Mouse (Mus musculus) liver, adult 2 months (tissue): ENCODE data around the gene Zfp3. TPM values are rescaled to one million over a fixed set of nuclear protein-coding genes. Genes with fewer than 3 reads are reported as not detected.

Experiments
- DNase-seq: peaks from one replicate; pipeline ENCODE4 v3.0.0-alpha.2; 2011; ENCODE audit warnings: low read depth, low spot score; ENCODE audit errors: extremely low read depth
- H3K27ac ChIP-seq: fragments of 200-500 bp; replicated peaks from 2 replicates; pipeline ENCODE4 v1.5.1; 2012; ENCODE audit warnings: low read depth, mild to moderate bottlenecking, control low read depth, inconsistent platforms, low read length; ENCODE audit not compliant: insufficient read depth
- H3K27me3 ChIP-seq: fragments of 200-500 bp; 2 replicates; pipeline ENCODE4 v1.6.1; 2012; ENCODE audit warnings: mild to moderate bottlenecking, moderate library complexity, low read length, inconsistent platforms; ENCODE audit not compliant: control insufficient read depth, insufficient read depth
- H3K36me3 ChIP-seq: fragments of 200-500 bp; 2 replicates; pipeline ENCODE4 v1.6.1; 2012; ENCODE audit warnings: low read length, inconsistent platforms; ENCODE audit not compliant: control insufficient read depth, insufficient read depth
- H3K4me1 ChIP-seq: fragments of 200-500 bp; 2 replicates; pipeline ENCODE4 v1.6.1; 2011; ENCODE audit warnings: low read length; ENCODE audit not compliant: control insufficient read depth, insufficient read depth
- H3K4me3 ChIP-seq: fragments of 200-500 bp; 2 replicates; pipeline ENCODE4 v1.5.1; 2011; ENCODE audit warnings: low read depth, mild to moderate bottlenecking, control low read depth, low read length, moderate library complexity; ENCODE audit not compliant: insufficient read depth
- H3K79me2 ChIP-seq: fragments of 200-500 bp; 2 replicates; pipeline ENCODE4 v1.6.1; 2012; ENCODE audit warnings: inconsistent platforms, mild to moderate bottlenecking, low read length, moderate library complexity; ENCODE audit not compliant: control insufficient read depth, insufficient read depth
- H3K9ac ChIP-seq: fragments of 200-500 bp; 2 replicates; pipeline ENCODE4 v1.6.1; 2012; ENCODE audit warnings: low read depth, mild to moderate bottlenecking, control low read depth, inconsistent platforms, low read length
- CTCF ChIP-seq: fragments of 200-500 bp; IDR thresholded peaks from 2 replicates; pipeline ENCODE4 v1.5.1; 2011; ENCODE audit warnings: low read depth, low read length, control low read depth
- POLR2A ChIP-seq: fragments of 200-500 bp; IDR thresholded peaks from 2 replicates; pipeline ENCODE4 v1.6.1; 2011; ENCODE audit warnings: low read length, control low read depth; ENCODE audit not compliant: insufficient read depth; ENCODE audit errors: extremely low read depth
- WGBS: fragments of 180-500 bp; shearing (Covaris S2); methylation state at CpG from one replicate; pipeline ENCODE4 v1.1.7; 2018; 5-methylcytosine and 5-hydroxymethylcytosine counted together
- polyA plus RNA-seq: library from polyadenylated mRNA; depleted of rRNA; stranded (reverse); fragments of >200 nt; gene quantifications from 2 replicates; pipeline ENCODE4 v1.2.3, GENCODE M21; 2012
- total RNA-seq: library from RNA; depleted of rRNA; stranded (reverse); fragments of >200 nt; gene quantifications from 2 replicates; pipeline ENCODE4 v1.2.3, GENCODE M21; 2014

The Zfp3 gene
- total and polyA plus RNA-seq, 2 experiments: 0.87 to 1.8 TPM

DNA sequence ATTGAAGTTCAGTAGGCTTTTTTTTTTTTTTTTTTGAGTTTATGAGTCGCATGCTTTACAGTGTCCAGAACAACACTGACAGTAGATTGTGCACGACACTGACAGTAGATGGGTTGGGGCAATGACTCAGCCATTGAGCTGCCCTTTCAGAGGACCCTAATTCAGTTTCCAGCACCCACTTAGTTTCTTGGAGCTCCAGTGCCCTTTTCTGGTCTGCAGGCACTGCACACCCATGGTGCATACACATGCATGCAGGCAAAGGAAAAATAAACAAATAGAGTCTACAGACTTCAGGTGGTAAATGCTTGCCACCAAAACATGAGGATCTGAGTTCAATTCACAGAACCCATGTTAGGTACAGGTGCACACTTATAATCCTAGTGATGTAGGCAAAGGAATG, 37.4 kb upstream of the Zfp3 start:
- no peak for DNase-seq
- H3K27ac ChIP-seq: no peak overlapping the region
- H3K9ac ChIP-seq: no peak overlapping the region
- H3K27me3 ChIP-seq: no peaks in the 10 kb centered on the region
- H3K4me1 ChIP-seq: peaks cover 12% of the 10 kb centered on the region
- 93% methylated on average over 2 of the region's 2 CpGs for WGBS
- no peaks in the 10 kb centered on the region for H3K79me2 ChIP-seq
- H3K4me3 ChIP-seq: no peak overlapping the region
- TF ChIP-seq POLR2A (no peak), CTCF (no peak)
- H3K36me3 ChIP-seq: peaks cover 44% of the 10 kb centered on the region

- H3K79me2 ChIP-seq: no peaks in the 10 kb centered on the region
- no peak overlapping the region for H3K4me3 ChIP-seq
- H3K9ac ChIP-seq: no peak overlapping the region
- H3K4me1 ChIP-seq: peaks cover 15% of the 10 kb centered on the region
- no peaks in the 10 kb centered on the region for H3K27me3 ChIP-seq
- 82% methylated on average over 5 of the region's 5 CpGs for WGBS
- DNase-seq: no peak
- no peak for TF ChIP-seq CTCF
- no peak for TF ChIP-seq POLR2A
- H3K36me3 ChIP-seq: peaks cover 44% of the 10 kb centered on the region
- H3K27ac ChIP-seq: no peak overlapping the region
These were observed 36.6 kb upstream of the Zfp3 start for GRCm38 (mm10) chr11:70727385-70727784.

DNA sequence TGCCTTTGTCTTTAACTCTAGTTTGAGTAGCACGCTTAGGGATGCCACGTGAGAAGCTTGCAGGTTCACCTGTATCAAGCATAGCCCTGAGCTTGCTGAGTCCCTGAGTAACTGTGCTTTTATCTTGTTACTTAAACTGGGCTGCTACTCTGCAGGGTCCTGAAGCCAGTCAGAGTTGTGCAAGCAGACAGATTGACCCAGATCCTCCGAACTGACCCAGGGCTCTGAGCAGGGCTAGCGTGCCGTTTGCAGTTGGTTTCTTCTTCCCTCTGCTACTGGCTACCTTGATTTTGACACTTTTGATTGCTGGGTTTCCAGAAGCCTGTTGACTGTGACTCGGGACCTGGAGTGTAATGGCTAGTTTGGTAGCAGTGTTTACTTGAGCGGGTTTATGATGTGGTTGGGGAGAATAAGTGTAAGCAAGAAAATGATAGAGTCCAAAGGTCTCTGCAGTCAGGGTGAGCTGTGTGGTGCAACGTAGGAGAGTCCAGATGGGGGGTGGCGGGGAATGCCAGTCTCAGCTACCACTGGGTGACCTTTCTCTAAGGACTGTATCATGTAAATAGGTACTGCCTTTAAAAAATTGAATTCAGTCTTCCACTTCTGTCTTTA, 33.5 kb upstream of the Zfp3 start:
- peak overlapping the region; percentile 97 for H3K27ac ChIP-seq
- no peaks in the 10 kb centered on the region for H3K79me2 ChIP-seq
- peak; percentile 95 for DNase-seq
- H3K36me3 ChIP-seq: peaks cover 24% of the 10 kb centered on the region
- H3K4me3 ChIP-seq: no peak overlapping the region
- H3K4me1 ChIP-seq: peaks cover 25% of the 10 kb centered on the region
- TF ChIP-seq CTCF: no peak
- no peak for TF ChIP-seq POLR2A
- H3K9ac ChIP-seq: peak overlapping the region; percentile 17; the same call in 1 of the 2 replicates
- H3K27me3 ChIP-seq: no peaks in the 10 kb centered on the region
- WGBS: 23% methylated on average over 9 of the region's 9 CpGs

- 21% methylated on average over 5 of the region's 5 CpGs for WGBS
- DNase-seq: no peak
- peaks cover 25% of the 10 kb centered on the region for H3K4me1 ChIP-seq
- no peak overlapping the region for H3K4me3 ChIP-seq
- H3K9ac ChIP-seq: peak overlapping the region; percentile 53
- H3K27me3 ChIP-seq: no peaks in the 10 kb centered on the region
- no peaks in the 10 kb centered on the region for H3K79me2 ChIP-seq
- H3K36me3 ChIP-seq: peaks cover 19% of the 10 kb centered on the region
- peak overlapping the region; percentile 97 for H3K27ac ChIP-seq
- TF ChIP-seq CTCF (no peak), POLR2A (no peak)
These were observed 32.8 kb upstream of the Zfp3 start for GRCm38 (mm10) chr11:70731178-70731577.

DNA sequence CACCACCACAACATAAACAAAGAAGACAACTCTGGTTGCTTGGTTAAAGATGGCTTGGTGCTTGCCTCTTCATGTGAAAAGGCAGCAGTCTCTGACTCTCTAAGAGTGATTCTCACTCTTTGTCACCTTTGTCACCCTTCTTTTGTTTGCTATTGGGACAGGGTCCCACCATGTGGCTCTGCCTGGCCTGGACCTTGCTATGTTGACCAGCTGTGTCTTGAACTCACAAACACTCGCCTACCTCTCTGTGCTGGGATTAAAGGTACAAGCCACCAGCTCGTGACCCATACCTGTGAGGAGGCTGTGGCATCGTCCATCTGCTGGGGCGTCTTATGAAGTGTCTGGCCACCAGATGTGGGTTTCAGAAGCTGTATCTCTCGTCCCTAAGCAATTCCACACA, 30.8 kb upstream of the Zfp3 start:
- Histone ChIP-seq H3K79me2 (no peaks in the 10 kb centered on the region), H3K27me3 (no peaks in the 10 kb centered on the region), H3K4me1 (peaks cover 26% of the 10 kb centered on the region), H3K36me3 (peaks cover 2% of the 10 kb centered on the region; the same call in 1 of the 2 replicates), H3K4me3 (no peak overlapping the region), H3K27ac (peak overlapping the region; percentile 4; the same call in 1 of the 2 replicates), H3K9ac (no peak overlapping the region)
- WGBS: 41% methylated on average over 5 of the region's 5 CpGs
- no peak for TF ChIP-seq POLR2A
- DNase-seq: peak; percentile 67

DNA sequence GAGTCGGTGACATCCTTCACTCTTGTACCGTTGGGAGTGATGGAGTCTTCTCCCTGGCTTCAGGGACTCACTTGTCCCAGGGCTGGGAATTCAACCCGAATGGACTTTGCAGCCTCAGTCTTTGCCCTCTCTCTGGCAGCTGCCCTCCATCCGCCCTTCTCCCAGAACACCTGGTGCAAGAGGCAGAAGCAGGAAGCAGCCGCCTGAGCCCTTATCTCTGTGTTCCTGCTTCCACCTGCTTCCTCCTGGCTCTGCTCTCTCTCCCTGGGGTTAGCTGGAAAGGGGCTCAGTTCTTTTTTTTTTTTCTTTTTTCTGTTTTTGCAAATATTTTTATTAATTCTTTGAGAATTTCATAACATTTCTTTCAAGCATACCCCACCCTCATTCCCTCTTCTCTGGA, 26.3 kb upstream of the Zfp3 start:
- TF ChIP-seq POLR2A (no peak), CTCF (no peak)
- H3K4me1 ChIP-seq: peaks cover 26% of the 10 kb centered on the region
- no peak overlapping the region for H3K4me3 ChIP-seq
- H3K27ac ChIP-seq: 0 out of 2 replicates have a peak overlapping the region, but pooled peaks have one; percentile 13
- H3K9ac ChIP-seq: no peak overlapping the region
- DNase-seq: peak; percentile 88
- no peaks in the 10 kb centered on the region for H3K79me2 ChIP-seq
- 19% methylated on average over 5 of the region's 5 CpGs for WGBS
- H3K36me3 ChIP-seq: no peaks in the 10 kb centered on the region
- no peaks in the 10 kb centered on the region for H3K27me3 ChIP-seq
